Mouse (Mus musculus) naive thymus-derived CD4-positive, alpha-beta T cell, adult 2 months (primary cell): ENCODE data around the gene Selenow.

ENCODE experiments used
- DNase-seq: peaks from one replicate; pipeline ENCODE4 v3.0.0-alpha.2; 2011; ENCODE audit warnings: low read depth

The Selenow gene

GRCm38 (mm10) chr7:15922220-15922773 is at the start of gene Selenow:
Gene Selenow (minus strand): TSS chr7:15922402.
- peak; percentile 97 for DNase-seq

- peak; percentile 42 for DNase-seq
Measured at GRCm38 (mm10) chr7:15969674-15970073, 47.5 kb upstream of the Selenow start.

GRCm38 (mm10) chr7:15968322-15968721 is 46.1 kb upstream of the Selenow start:
- no peak for DNase-seq

GRCm38 (mm10) chr7:15967312-15967711 is 45.1 kb upstream of the Selenow start, which contains the start of gene Ehd2:
Gene Ehd2 (minus strand): TSS chr7:15967567.
- DNase-seq = peak; percentile 74

- no peak for DNase-seq
Measured at GRCm38 (mm10) chr7:15966489-15966888, 44.3 kb upstream of the Selenow start.

- DNase-seq = no peak
Measured at GRCm38 (mm10) chr7:15963798-15964652, 41.8 kb upstream of the Selenow start.

- DNase-seq = no peak
Measured at GRCm38 (mm10) chr7:15962311-15963288, 40.4 kb upstream of the Selenow start.

GRCm38 (mm10) chr7:15961798-15962197 is 39.6 kb upstream of the Selenow start:
- no peak for DNase-seq

- DNase-seq = no peak
Measured at GRCm38 (mm10) chr7:15961239-15961638, 39.0 kb upstream of the Selenow start.

GRCm38 (mm10) chr7:15960691-15961090 is 38.5 kb upstream of the Selenow start:
- DNase-seq = no peak

GRCm38 (mm10) chr7:15956143-15956542 is 33.9 kb upstream of the Selenow start:
- no peak for DNase-seq

- DNase-seq = peak; percentile 17
Measured at GRCm38 (mm10) chr7:15955509-15955908, 33.3 kb upstream of the Selenow start.

GRCm38 (mm10) chr7:15954978-15955443 is 32.8 kb upstream of the Selenow start:
- DNase-seq = no peak

GRCm38 (mm10) chr7:15954436-15954835 is 32.2 kb upstream of the Selenow start:
- DNase-seq = no peak

- DNase-seq = peak; percentile 68
Measured at GRCm38 (mm10) chr7:15953307-15954074, 31.3 kb upstream of the Selenow start.

- DNase-seq = no peak
Measured at GRCm38 (mm10) chr7:15952416-15952815, 30.2 kb upstream of the Selenow start.

- DNase-seq = no peak
Measured at GRCm38 (mm10) chr7:15950008-15950407, 27.8 kb upstream of the Selenow start.

GRCm38 (mm10) chr7:15949216-15949790 is 27.1 kb upstream of the Selenow start:
- DNase-seq = peak; percentile 74

- peak; percentile 87 for DNase-seq
Measured at GRCm38 (mm10) chr7:15948381-15948941, 26.3 kb upstream of the Selenow start.

- DNase-seq = no peak
Measured at GRCm38 (mm10) chr7:15947653-15948260, 25.6 kb upstream of the Selenow start.
